Mouse (Mus musculus) midbrain, postnatal 0 days (tissue): Measurements from ENCODE around the gene Mlh3. TPM values are rescaled to one million over a fixed set of nuclear protein-coding genes. Genes with fewer than 3 reads are reported as not detected.
A peak's percentile ranks its signal among the peaks of the same experiment; 100 is the strongest.

ENCODE experiments used
- ATAC-seq: fragments of 200-750 bp; cut with Nextera tagmentation; 2 replicates; pipeline ENCODE4 v1.8.0; 2017; ENCODE audit warnings: moderate number of reproducible peaks, mild to moderate bottlenecking, moderate TSS enrichment, moderate library complexity; ENCODE audit not compliant: low FRiP score
- DNase-seq: peaks from one replicate; pipeline ENCODE4 v3.0.0-alpha.2; 2015; ENCODE audit warnings: low spot score
- H3K27ac ChIP-seq: fragments of 300-500 bp; sonication (generic); 2 replicates; pipeline ENCODE4 v1.5.1; 2014; ENCODE audit warnings: low read depth, mild to moderate bottlenecking, low read length, mixed read lengths
- H3K27me3 ChIP-seq: fragments of 300-500 bp; sonication (generic); 2 replicates; pipeline ENCODE4 v1.6.1; 2014; ENCODE audit warnings: low read length, control low read depth, mixed read lengths; ENCODE audit not compliant: insufficient read depth
- H3K36me3 ChIP-seq: fragments of 300-500 bp; sonication (generic); 2 replicates; pipeline ENCODE4 v1.6.1; 2014; ENCODE audit warnings: low read length, control low read depth, mixed read lengths; ENCODE audit not compliant: insufficient read depth
- H3K4me1 ChIP-seq: fragments of 300-500 bp; sonication (generic); 2 replicates; pipeline ENCODE4 v1.6.1; 2014; ENCODE audit warnings: mild to moderate bottlenecking, control low read depth, antibody characterized with exemption, low read length, mixed read lengths; ENCODE audit not compliant: insufficient read depth
- H3K4me2 ChIP-seq: fragments of 300-500 bp; sonication (generic); 2 replicates; pipeline ENCODE4 v1.6.1; 2014; ENCODE audit warnings: low read depth, mild to moderate bottlenecking, low read length, mixed read lengths; ENCODE audit not compliant: poor library complexity, severe bottlenecking
- H3K4me3 ChIP-seq: fragments of 300-500 bp; sonication (generic); 2 replicates; pipeline ENCODE4 v1.5.1; 2014; ENCODE audit warnings: low read depth, mild to moderate bottlenecking, low read length, moderate library complexity
- H3K9ac ChIP-seq: fragments of 300-500 bp; sonication (generic); replicated peaks from 2 replicates; pipeline ENCODE4 v1.6.1; 2014; ENCODE audit warnings: mild to moderate bottlenecking, low read length, moderate library complexity, mixed read lengths; ENCODE audit not compliant: poor library complexity, severe bottlenecking
- H3K9me3 ChIP-seq: fragments of 300-500 bp; sonication (generic); 2 replicates; pipeline ENCODE4 v1.6.1; 2016; ENCODE audit warnings: low read length, control low read depth
- CTCF ChIP-seq: IDR thresholded peaks from 2 replicates; pipeline ENCODE4 v1.5.1; 2016; ENCODE audit warnings: antibody characterized with exemption, mild to moderate bottlenecking
- WGBS: fragments of 180-500 bp; shearing (Covaris S2); extraction: QIAGEN DNeasy Blood & Tissue Kit; methylation state at CpG from one replicate; pipeline ENCODE4 v1.1.7; 2014; 5-methylcytosine and 5-hydroxymethylcytosine counted together
- polyA plus RNA-seq: library from polyadenylated mRNA; unstranded; fragments of >200 nt; fragmentation: Nextera tagmentation; extraction: Ambion mirVana; gene quantifications from 2 replicates; pipeline ENCODE4 v1.2.1, GENCODE M21; 2015
- total RNA-seq: library from RNA; depleted of rRNA; stranded (reverse); fragments of >200 nt; gene quantifications from 2 replicates; pipeline ENCODE4 v1.2.3, GENCODE M21; 2014

Mlh3 gene
- total and polyA plus RNA-seq, 2 experiments from 2014 or later: 5.0 to 7.2 TPM

GRCm38 (mm10) chr12:85201830-85202147, 68.6 kb downstream of the Mlh3 start:
- no peak for ATAC-seq
- Histone ChIP-seq H3K4me1 (0 out of 2 replicates have a peak, but pooled peaks cover 3% of the 10 kb centered on the region), H3K9me3 (no peaks in the 10 kb centered on the region), H3K27me3 (no peaks in the 10 kb centered on the region), H3K9ac (no peak overlapping the region), H3K4me2 (no peak overlapping the region), H3K36me3 (no peaks in the 10 kb centered on the region), H3K27ac (no peak overlapping the region), H3K4me3 (no peak overlapping the region)
- 74% methylated on average over 2 of the region's 2 CpGs for WGBS
- no peak for TF ChIP-seq CTCF
- no peak for DNase-seq

DNA sequence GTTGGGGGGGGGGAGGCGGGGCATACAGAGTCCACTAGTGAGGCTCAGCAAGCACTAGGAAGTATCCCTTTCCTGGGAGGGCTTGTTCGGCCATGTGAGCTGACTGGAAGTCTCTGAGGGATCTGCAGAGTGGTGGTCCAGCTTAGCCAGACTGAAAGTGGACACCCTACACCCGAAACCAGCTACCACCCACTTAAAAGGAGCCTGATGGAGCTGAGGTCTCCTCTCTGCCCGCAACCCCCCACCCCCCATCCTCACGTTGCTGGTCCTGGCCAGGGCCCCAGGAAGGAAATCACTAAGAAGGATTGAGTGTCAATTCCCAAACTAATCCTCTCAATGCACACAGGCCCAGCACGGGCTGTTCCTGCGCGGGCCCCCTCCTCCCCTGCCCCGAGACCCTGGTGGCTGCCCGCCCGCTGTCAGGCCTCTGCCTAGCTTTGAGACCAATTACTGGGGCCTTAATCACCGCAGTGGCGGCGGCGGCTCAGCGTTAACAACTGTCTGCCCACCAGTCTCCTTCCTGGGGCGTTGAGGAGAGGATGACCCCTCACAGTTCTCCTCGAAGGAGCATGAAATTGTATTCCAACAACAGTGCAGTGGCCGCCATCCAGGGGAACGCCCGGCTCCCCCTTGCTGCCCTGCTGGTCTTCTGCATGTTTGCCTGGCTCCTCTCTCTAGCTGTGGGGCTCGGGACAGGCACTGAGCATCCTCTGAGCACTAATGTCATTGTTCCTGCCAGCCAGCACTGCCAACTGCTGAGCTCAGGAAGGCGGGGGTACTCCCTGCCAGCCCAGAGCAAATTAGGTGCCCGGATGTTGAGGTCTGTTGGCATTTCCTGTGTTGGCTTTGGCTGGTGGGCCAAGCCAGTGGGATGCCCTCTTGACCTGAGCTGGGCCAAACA, 69.2 kb downstream of the Mlh3 start:
- H3K27me3 ChIP-seq: no peaks in the 10 kb centered on the region
- peak; percentile 83 for ATAC-seq
- TF ChIP-seq CTCF: peak; percentile 23; the same call in 1 of the 2 replicates
- H3K4me2 ChIP-seq: no peak overlapping the region
- H3K27ac ChIP-seq: no peak overlapping the region; the same call in 1 of the 2 replicates
- no peaks in the 10 kb centered on the region for H3K36me3 ChIP-seq
- H3K9me3 ChIP-seq: no peaks in the 10 kb centered on the region
- DNase-seq: peak; percentile 72
- 0 out of 2 replicates have a peak overlapping the region, but pooled peaks have one; percentile 24 for H3K9ac ChIP-seq
- WGBS: 16% methylated on average over 24 of the region's 24 CpGs
- H3K4me3 ChIP-seq: no peak overlapping the region
- H3K4me1 ChIP-seq: 0 out of 2 replicates have a peak, but pooled peaks cover 3% of the 10 kb centered on the region

GRCm38 (mm10) chr12:85199954-85200353, 70.4 kb downstream of the Mlh3 start:
- Histone ChIP-seq H3K4me2 (no peak overlapping the region), H3K4me3 (no peak overlapping the region), H3K36me3 (no peaks in the 10 kb centered on the region), H3K27ac (no peak overlapping the region), H3K9me3 (no peaks in the 10 kb centered on the region), H3K9ac (no peak overlapping the region), H3K4me1 (0 out of 2 replicates have a peak, but pooled peaks cover 3% of the 10 kb centered on the region), H3K27me3 (no peaks in the 10 kb centered on the region)
- no peak for ATAC-seq
- no peak for TF ChIP-seq CTCF
- DNase-seq: no peak
- 78% methylated on average over 1 of the region's 1 CpGs for WGBS

GRCm38 (mm10) chr12:85197936-85198335, 72.5 kb downstream of the Mlh3 start:
- no peak overlapping the region for H3K4me2 ChIP-seq
- H3K27me3 ChIP-seq: no peaks in the 10 kb centered on the region
- H3K9ac ChIP-seq: no peak overlapping the region
- H3K4me3 ChIP-seq: no peak overlapping the region
- H3K27ac ChIP-seq: no peak overlapping the region
- no peak for DNase-seq
- ATAC-seq: no peak
- H3K4me1 ChIP-seq: 0 out of 2 replicates have a peak, but pooled peaks cover 3% of the 10 kb centered on the region
- H3K36me3 ChIP-seq: no peaks in the 10 kb centered on the region
- 62% methylated on average over 8 of the region's 8 CpGs for WGBS
- TF ChIP-seq CTCF: no peak
- H3K9me3 ChIP-seq: no peaks in the 10 kb centered on the region

- DNase-seq (no peak), ATAC-seq (no peak)
- Histone ChIP-seq H3K4me3 (no peak overlapping the region), H3K9ac (no peak overlapping the region), H3K9me3 (no peaks in the 10 kb centered on the region), H3K4me2 (no peak overlapping the region), H3K4me1 (0 out of 2 replicates have a peak, but pooled peaks cover 3% of the 10 kb centered on the region), H3K27me3 (no peaks in the 10 kb centered on the region), H3K36me3 (no peaks in the 10 kb centered on the region), H3K27ac (no peak overlapping the region)
- 80% methylated on average over 7 of the region's 7 CpGs for WGBS
- no peak for TF ChIP-seq CTCF
Measured at GRCm38 (mm10) chr12:85197371-85197770, 73.0 kb downstream of the Mlh3 start.

- TF ChIP-seq CTCF: no peak
- Histone ChIP-seq H3K4me1 (0 out of 2 replicates have a peak, but pooled peaks cover 2% of the 10 kb centered on the region), H3K27ac (no peak overlapping the region), H3K27me3 (no peaks in the 10 kb centered on the region), H3K36me3 (no peaks in the 10 kb centered on the region), H3K9ac (no peak overlapping the region), H3K4me3 (no peak overlapping the region), H3K4me2 (no peak overlapping the region), H3K9me3 (no peaks in the 10 kb centered on the region)
- WGBS: 94% methylated on average over 10 of the region's 10 CpGs
- ATAC-seq (no peak), DNase-seq (no peak)
Measured at GRCm38 (mm10) chr12:85196191-85196590, 74.2 kb downstream of the Mlh3 start.
